29 mouse cellular contexts compared by ENCODE assay signal in the genomic region with DNA sequence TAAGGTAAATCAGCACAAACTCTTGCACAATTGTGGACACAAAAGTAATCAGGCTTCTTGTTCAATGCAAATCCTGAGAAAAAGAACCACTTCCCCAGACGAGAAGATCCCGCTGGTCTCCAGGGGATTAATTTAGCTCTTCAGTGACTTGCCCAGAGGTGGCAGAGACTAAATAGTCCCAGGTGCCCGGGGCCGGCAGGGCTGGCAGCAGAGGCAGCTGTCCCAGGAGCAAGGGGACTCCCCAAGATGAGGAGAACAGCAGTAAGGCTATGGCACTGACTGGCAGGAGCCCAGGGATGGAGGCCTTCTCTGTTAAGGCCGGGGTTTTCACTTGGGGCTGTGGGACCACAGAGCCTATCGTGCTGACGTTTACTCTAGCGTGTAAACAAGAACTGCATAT. TPM values are rescaled to one million over a fixed set of nuclear protein-coding genes. Genes with fewer than 3 reads are reported as not detected.
DNase-seq lines count a peak whose midpoint lies in the region; ATAC-seq and TF ChIP-seq lines count a peak whose summit lies in the region.
"Had no signal": no experiment of that assay in that cellular context is flagged by ENCODE, and none has a peak within 500 bp of the region (broad histone marks: within the 10 kb centered on the region; RNA-seq: fewer than 3 reads in every experiment).

No protein-coding gene starts in this region.

- in situ Hi-C loops in CH12.LX (cut with MboI; ENCODE audit: low pct_ligation_motif_present, low pct_unique_long_range_greater_than_20kb, low sequenced_read_pairs), result loop anchor here (5.0 to 10.0 kb wide), 2 partner anchors 37 to 119 kb away; partner anchors contain the start of genes Atf7 and Gm28047

- TF ChIP-seq EP300 in CH12.LX (IDR thresholded peaks at IDR 0.05; ENCODE audit: low read length), result 0 out of 2 replicates have a peak, but pooled peaks have one; percentile 41

- H3K4me2 ChIP-seq in embryonic facial prominence, embryonic 12.5 days (replicated peaks), result no peak overlapping the region
- no peak overlapping the region for H3K4me2 ChIP-seq in limb, embryonic 13.5 days (replicated peaks)
- no peak overlapping the region for H3K4me2 ChIP-seq in CH12.LX (ENCODE audit: insufficient read depth, low read depth, poor library complexity, severe bottlenecking)
- no peak overlapping the region for H3K4me2 ChIP-seq in embryonic facial prominence, embryonic 15.5 days (replicated peaks)
- no peak overlapping the region for H3K4me2 ChIP-seq in kidney, embryonic 14.5 days (replicated peaks; ENCODE audit: low read depth, low read length)
- H3K4me2 ChIP-seq: forebrain, embryonic 12.5 days; forebrain, embryonic 15.5 days; heart, embryonic 12.5 days; hindbrain, embryonic 14.5 days had no signal

- TF ChIP-seq RAD21 in CH12.LX (IDR thresholded peaks at IDR 0.05; ENCODE audit: low read depth, low read length), result no peak

- ATAC-seq in embryonic facial prominence, embryonic 12.5 days (ENCODE audit: insufficient number of reproducible peaks, insufficient read depth, low FRiP score, low TSS enrichment), result no peak
- ATAC-seq in limb, embryonic 13.5 days (ENCODE audit: low FRiP score, low read depth), result no peak
- ATAC-seq in embryonic facial prominence, embryonic 15.5 days (ENCODE audit: insufficient number of reproducible peaks, low FRiP score, low TSS enrichment, low read depth), result 0 out of 2 replicates have a peak, but pooled peaks have one; percentile 10
- no peak for ATAC-seq in kidney, embryonic 14.5 days (ENCODE audit: low FRiP score, low TSS enrichment)
- ATAC-seq: forebrain, embryonic 15.5 days; hindbrain, postnatal 0 days; inflammation-experienced regulatory T-cells, adult 6 months; intestine, embryonic 16.5 days had no signal

- TF ChIP-seq POLR2A in CH12.LX (IDR thresholded peaks at IDR 0.05; ENCODE audit: low read depth, low read length), result no peak

- H3K27ac ChIP-seq in embryonic facial prominence, embryonic 12.5 days, result no peak overlapping the region
- H3K27ac ChIP-seq in embryonic facial prominence, embryonic 10.5 days (replicated peaks), result no peak overlapping the region
- no peak overlapping the region for H3K27ac ChIP-seq in limb, embryonic 13.5 days
- no peak overlapping the region for H3K27ac ChIP-seq in limb, embryonic 10.5 days
- H3K27ac ChIP-seq in CH12.LX (ENCODE audit: insufficient read depth, low read depth), result 0 out of 2 replicates have a peak overlapping the region, but pooled peaks have one; percentile 77
- no peak overlapping the region for H3K27ac ChIP-seq in embryonic facial prominence, embryonic 15.5 days (replicated peaks)
- H3K27ac ChIP-seq in kidney, embryonic 14.5 days (ENCODE audit: low read depth, low read length), result no peak overlapping the region
- H3K27ac ChIP-seq: forebrain, embryonic 12.5 days; forebrain, embryonic 15.5 days; hindbrain, embryonic 14.5 days; hindbrain, postnatal 0 days had no signal

- H3K27me3 ChIP-seq in embryonic facial prominence, embryonic 12.5 days, result no peaks in the 10 kb centered on the region
- no peaks in the 10 kb centered on the region for H3K27me3 ChIP-seq in embryonic facial prominence, embryonic 10.5 days (replicated peaks; ENCODE audit: low read depth, poor library complexity, severe bottlenecking)
- H3K27me3 ChIP-seq in limb, embryonic 13.5 days, result no peaks in the 10 kb centered on the region
- H3K27me3 ChIP-seq in limb, embryonic 10.5 days (ENCODE audit: low read depth, poor library complexity, severe bottlenecking), result no peaks in the 10 kb centered on the region
- H3K27me3 ChIP-seq in CH12.LX (replicated peaks), result no peaks in the 10 kb centered on the region
- H3K27me3 ChIP-seq in embryonic facial prominence, embryonic 15.5 days, result no peaks in the 10 kb centered on the region
- no peaks in the 10 kb centered on the region for H3K27me3 ChIP-seq in kidney, embryonic 14.5 days (ENCODE audit: control insufficient read depth, insufficient read depth, low read length)
- H3K27me3 ChIP-seq: forebrain, embryonic 12.5 days; forebrain, embryonic 15.5 days; heart, embryonic 12.5 days had no signal

- 84% methylated on average over 8 of the region's 8 CpGs for WGBS in embryonic facial prominence, embryonic 12.5 days
- 89% methylated on average over 8 of the region's 8 CpGs for WGBS in embryonic facial prominence, embryonic 10.5 days
- 87% methylated on average over 8 of the region's 8 CpGs for WGBS in limb, embryonic 13.5 days
- 89% methylated on average over 8 of the region's 8 CpGs for WGBS in limb, embryonic 10.5 days
- 75% methylated on average over 8 of the region's 8 CpGs for WGBS in embryonic facial prominence, embryonic 15.5 days
- 90% methylated on average over 8 of the region's 8 CpGs for WGBS in kidney, embryonic 14.5 days

- peaks cover 7% of the 10 kb centered on the region for H3K79me2 ChIP-seq in CH12.LX (replicated peaks; ENCODE audit: control insufficient read depth, extremely low read depth, insufficient read depth, poor library complexity, severe bottlenecking)

- peaks cover 68% of the 10 kb centered on the region for H3K36me3 ChIP-seq in embryonic facial prominence, embryonic 12.5 days
- peaks cover 95% of the 10 kb centered on the region for H3K36me3 ChIP-seq in embryonic facial prominence, embryonic 10.5 days (replicated peaks)
- H3K36me3 ChIP-seq in limb, embryonic 13.5 days, result peaks cover 85% of the 10 kb centered on the region
- peaks cover 88% of the 10 kb centered on the region for H3K36me3 ChIP-seq in limb, embryonic 10.5 days
- H3K36me3 ChIP-seq in CH12.LX (replicated peaks in 1 of 2; ENCODE audit: control insufficient read depth in 1 of 2, insufficient read depth in 1 of 2, low read length in 1 of 2), result peaks cover 64 to 91% of the 10 kb centered on the region in 2 experiments
- H3K36me3 ChIP-seq in embryonic facial prominence, embryonic 15.5 days, result peaks cover 70% of the 10 kb centered on the region
- H3K36me3 ChIP-seq in kidney, embryonic 14.5 days (ENCODE audit: control insufficient read depth, insufficient read depth, low read length), result peaks cover 84% of the 10 kb centered on the region

- no peaks in the 10 kb centered on the region for H3K4me1 ChIP-seq in embryonic facial prominence, embryonic 12.5 days
- H3K4me1 ChIP-seq in embryonic facial prominence, embryonic 10.5 days, result no peaks in the 10 kb centered on the region
- peaks cover 5% of the 10 kb centered on the region for H3K4me1 ChIP-seq in limb, embryonic 13.5 days
- H3K4me1 ChIP-seq in limb, embryonic 10.5 days, result no peaks in the 10 kb centered on the region
- H3K4me1 ChIP-seq in CH12.LX (ENCODE audit: control insufficient read depth in 1 of 2, insufficient read depth in 2 of 2), result peaks cover 5 to 63% of the 10 kb centered on the region in 2 experiments
- 0 out of 2 replicates have a peak, but pooled peaks cover 2% of the 10 kb centered on the region for H3K4me1 ChIP-seq in embryonic facial prominence, embryonic 15.5 days
- H3K4me1 ChIP-seq in kidney, embryonic 14.5 days (ENCODE audit: control insufficient read depth, insufficient read depth, low read length), result no peaks in the 10 kb centered on the region
- H3K4me1 ChIP-seq: forebrain, embryonic 12.5 days had no signal

- TF ChIP-seq CTCF in CH12.LX (conservative IDR thresholded peaks at IDR 0.05 in 1 of 2, IDR thresholded peaks at IDR 0.05 in 1 of 2; ENCODE audit: low read depth in 2 of 2, low read length in 2 of 2), result no peak

- peak overlapping the region; percentile 38; the same call in 1 of the 2 replicates for H3K9ac ChIP-seq in embryonic facial prominence, embryonic 12.5 days
- H3K9ac ChIP-seq in limb, embryonic 13.5 days, result peak overlapping the region; percentile 13; the same call in 1 of the 2 replicates
- no peak overlapping the region for H3K9ac ChIP-seq in CH12.LX (ENCODE audit: insufficient read depth, low read depth)
- H3K9ac ChIP-seq in embryonic facial prominence, embryonic 15.5 days, result no peak overlapping the region
- H3K9ac ChIP-seq in kidney, embryonic 14.5 days (ENCODE audit: low read depth, low read length), result no peak overlapping the region
- H3K9ac ChIP-seq: forebrain, embryonic 12.5 days; forebrain, embryonic 15.5 days; heart, embryonic 12.5 days; hindbrain, embryonic 14.5 days had no signal

- no peaks in the 10 kb centered on the region for H3K9me3 ChIP-seq in embryonic facial prominence, embryonic 12.5 days
- H3K9me3 ChIP-seq in embryonic facial prominence, embryonic 10.5 days, result no peaks in the 10 kb centered on the region
- no peaks in the 10 kb centered on the region for H3K9me3 ChIP-seq in limb, embryonic 13.5 days
- H3K9me3 ChIP-seq in limb, embryonic 10.5 days (replicated peaks), result no peaks in the 10 kb centered on the region
- no peaks in the 10 kb centered on the region for H3K9me3 ChIP-seq in CH12.LX (replicated peaks; ENCODE audit: low read length)
- no peaks in the 10 kb centered on the region for H3K9me3 ChIP-seq in embryonic facial prominence, embryonic 15.5 days (replicated peaks)
- H3K9me3 ChIP-seq in kidney, embryonic 14.5 days (ENCODE audit: control insufficient read depth, low read length), result no peaks in the 10 kb centered on the region
- H3K9me3 ChIP-seq: forebrain, embryonic 12.5 days; forebrain, embryonic 15.5 days; heart, embryonic 12.5 days had no signal

- DNase-seq in embryonic facial prominence, embryonic 10.5 days (ENCODE audit: low spot score), result no peak
- no peak for DNase-seq in limb, embryonic 10.5 days (ENCODE audit: low spot score)
- peak; percentile 93 for DNase-seq in CH12.LX (ENCODE audit: extremely low read depth)
- DNase-seq: adrenal gland, adult 2 months; adrenal gland, postnatal 14 days; B cell, adult 2 months; cerebellum, adult 11-12 months; cerebellum, adult 8-10 months; cerebellum, postnatal 14 days; gastrocnemius, postnatal 14 days; heart, adult 11 months; heart, postnatal 14 days; heart, postnatal 4 days had no signal

- dilution Hi-C loops in CH12.LX (cut with MboI; ENCODE audit: extremely low pct_ligation_motif_present, extremely low pct_unique_long_range_greater_than_20kb, low sequenced_read_pairs), result no loop called here

- H3K4me3 ChIP-seq in embryonic facial prominence, embryonic 12.5 days, result no peak overlapping the region
- H3K4me3 ChIP-seq in embryonic facial prominence, embryonic 10.5 days, result no peak overlapping the region
- no peak overlapping the region for H3K4me3 ChIP-seq in limb, embryonic 13.5 days
- H3K4me3 ChIP-seq in limb, embryonic 10.5 days, result no peak overlapping the region
- no peak overlapping the region for H3K4me3 ChIP-seq in CH12.LX (replicated peaks in 1 of 3; ENCODE audit: low read depth in 2 of 3, low read length in 2 of 3, poor library complexity in 1 of 3)
- H3K4me3 ChIP-seq in embryonic facial prominence, embryonic 15.5 days (replicated peaks), result no peak overlapping the region
- H3K4me3 ChIP-seq in kidney, embryonic 14.5 days (ENCODE audit: low read length), result no peak overlapping the region
- H3K4me3 ChIP-seq: erythroblast, embryonic 14.5 days; forebrain, embryonic 12.5 days; forebrain, embryonic 15.5 days; heart, embryonic 12.5 days had no signal

RNA-seq across cellular contexts. Expression of gene Atp5g2, which starts 8.3 kb away (rescaled TPM):
- polyA plus RNA-seq in embryonic facial prominence, embryonic 12.5 days (2016; fragmentation: Nextera tagmentation; extraction: Ambion mirVana), result 61.0 and 68.1 TPM in 2 replicates
- polyA plus RNA-seq in embryonic facial prominence, embryonic 10.5 days (2016; fragmentation: Nextera tagmentation; extraction: Ambion mirVana), result 52.8 and 56.9 TPM in 2 replicates
- 54.7 and 65.5 TPM in 2 replicates for polyA plus RNA-seq in limb, embryonic 13.5 days (2015; fragmentation: Nextera tagmentation; extraction: Ambion mirVana)
- polyA plus RNA-seq in limb, embryonic 10.5 days (2016; fragmentation: Nextera tagmentation; extraction: Ambion mirVana), result 61.8 and 74.3 TPM in 2 replicates
- total RNA-seq in CH12.LX (2012; rRNA removed) (571 and 589 TPM in 2 replicates), CH12.LX (2014; rRNA removed) (281 and 297 TPM in 2 replicates)
- polyA plus RNA-seq in CH12.LX (2012; ENCODE audit: insufficient read length, low read depth), result 33.9 and 35.0 TPM in 2 replicates
- 59.0 and 65.5 TPM in 2 replicates for polyA plus RNA-seq in embryonic facial prominence, embryonic 15.5 days (2015; fragmentation: Nextera tagmentation; extraction: Ambion mirVana)
- polyA plus RNA-seq in kidney, embryonic 14.5 days (2014; fragmentation: Nextera tagmentation; extraction: Ambion mirVana), result 90.0 and 124 TPM in 2 replicates

RNA-seq across cellular contexts. Expression of gene Atf7, which starts 38.6 kb away (rescaled TPM):
- 33.7 and 34.2 TPM in 2 replicates for polyA plus RNA-seq in embryonic facial prominence, embryonic 12.5 days (2016; fragmentation: Nextera tagmentation; extraction: Ambion mirVana)
- 22.2 and 25.1 TPM in 2 replicates for polyA plus RNA-seq in embryonic facial prominence, embryonic 10.5 days (2016; fragmentation: Nextera tagmentation; extraction: Ambion mirVana)
- 47.2 and 51.0 TPM in 2 replicates for polyA plus RNA-seq in limb, embryonic 13.5 days (2015; fragmentation: Nextera tagmentation; extraction: Ambion mirVana)
- polyA plus RNA-seq in limb, embryonic 10.5 days (2016; fragmentation: Nextera tagmentation; extraction: Ambion mirVana), result 22.2 and 27.0 TPM in 2 replicates
- 8.2 and 8.6 TPM in 2 replicates for total RNA-seq in CH12.LX (2012; rRNA removed)
- 4.3 and 6.7 TPM in 2 replicates for total RNA-seq in CH12.LX (2014; rRNA removed)
- 30.7 and 31.9 TPM in 2 replicates for polyA plus RNA-seq in CH12.LX (2012; ENCODE audit: insufficient read length, low read depth)
- polyA plus RNA-seq in embryonic facial prominence, embryonic 15.5 days (2015; fragmentation: Nextera tagmentation; extraction: Ambion mirVana), result 51.3 and 53.7 TPM in 2 replicates
- 30.5 and 36.8 TPM in 2 replicates for polyA plus RNA-seq in kidney, embryonic 14.5 days (2014; fragmentation: Nextera tagmentation; extraction: Ambion mirVana)

RNA-seq across cellular contexts. Expression of gene Gm28047, which starts 39.0 kb away (rescaled TPM):
- polyA plus RNA-seq in embryonic facial prominence, embryonic 12.5 days (2016; fragmentation: Nextera tagmentation; extraction: Ambion mirVana), result not detected in 2 replicates
- not detected in 2 replicates for polyA plus RNA-seq in embryonic facial prominence, embryonic 10.5 days (2016; fragmentation: Nextera tagmentation; extraction: Ambion mirVana)
- polyA plus RNA-seq in limb, embryonic 13.5 days (2015; fragmentation: Nextera tagmentation; extraction: Ambion mirVana), result not detected in 2 replicates
- 0.31 TPM in 1 of 2 replicates, not detected in the other for polyA plus RNA-seq in limb, embryonic 10.5 days (2016; fragmentation: Nextera tagmentation; extraction: Ambion mirVana)
- total RNA-seq in CH12.LX (2012; rRNA removed) (not detected in 2 replicates), CH12.LX (2014; rRNA removed) (not detected in 2 replicates)
- not detected in 2 replicates for polyA plus RNA-seq in CH12.LX (2012; ENCODE audit: insufficient read length, low read depth)
- 0.56 TPM in 1 of 2 replicates, not detected in the other for polyA plus RNA-seq in embryonic facial prominence, embryonic 15.5 days (2015; fragmentation: Nextera tagmentation; extraction: Ambion mirVana)
- 0.79 TPM in 1 of 2 replicates, not detected in the other for polyA plus RNA-seq in kidney, embryonic 14.5 days (2014; fragmentation: Nextera tagmentation; extraction: Ambion mirVana)
- total RNA-seq: adrenal gland, postnatal 14 days; common myeloid progenitor, adult 5-6 weeks; hindbrain, postnatal 0 days; MEL had no signal
- polyA plus RNA-seq: adrenal gland, adult 2 months; brain, embryonic 14.5 days; forebrain, embryonic 12.5 days; forebrain, embryonic 15.5 days; heart, embryonic 12.5 days; heart, embryonic 16.5 days; hindbrain, embryonic 14.5 days; intestine, embryonic 16.5 days had no signal

RNA-seq across cellular contexts. Expression of gene Calcoco1, which starts 58.2 kb away (rescaled TPM):
- polyA plus RNA-seq in embryonic facial prominence, embryonic 12.5 days (2016; fragmentation: Nextera tagmentation; extraction: Ambion mirVana), result 46.4 and 50.2 TPM in 2 replicates
- 33.9 and 36.4 TPM in 2 replicates for polyA plus RNA-seq in embryonic facial prominence, embryonic 10.5 days (2016; fragmentation: Nextera tagmentation; extraction: Ambion mirVana)
- polyA plus RNA-seq in limb, embryonic 13.5 days (2015; fragmentation: Nextera tagmentation; extraction: Ambion mirVana), result 57.7 and 58.3 TPM in 2 replicates
- polyA plus RNA-seq in limb, embryonic 10.5 days (2016; fragmentation: Nextera tagmentation; extraction: Ambion mirVana), result 26.3 and 33.5 TPM in 2 replicates
- 2.7 and 8.5 TPM in 2 replicates for total RNA-seq in CH12.LX (2012; rRNA removed)
- 3.6 and 4.5 TPM in 2 replicates for total RNA-seq in CH12.LX (2014; rRNA removed)
- 7.6 and 9.7 TPM in 2 replicates for polyA plus RNA-seq in CH12.LX (2012; ENCODE audit: insufficient read length, low read depth)
- 67.2 and 69.0 TPM in 2 replicates for polyA plus RNA-seq in embryonic facial prominence, embryonic 15.5 days (2015; fragmentation: Nextera tagmentation; extraction: Ambion mirVana)
- polyA plus RNA-seq in kidney, embryonic 14.5 days (2014; fragmentation: Nextera tagmentation; extraction: Ambion mirVana), result 26.1 and 41.3 TPM in 2 replicates

Comparison
In these comparisons a context has a peak if more than half of its experiments do, and no peak if none do; other contexts are left out.
1. H3K9ac ChIP-seq: peak in embryonic facial prominence, embryonic 12.5 days (single experiment) and limb, embryonic 13.5 days (single experiment); none in CH12.LX (single experiment), embryonic facial prominence, embryonic 15.5 days (single experiment) and kidney, embryonic 14.5 days (single experiment).